Mouse (Mus musculus) brain, adult 2 months (tissue): Measurements from ENCODE around the gene Gfod1.

Experiments used
- DNase-seq: peaks from one replicate; pipeline ENCODE4 v3.0.0; 2011; ENCODE audit warnings: low read depth, low spot score

Gene Gfod1

GRCm38 (mm10) chr13:43263646-43264045 is 40.3 kb downstream of the Gfod1 start:
- DNase-seq: peak; percentile 77

- DNase-seq: peak; percentile 92
Measured at GRCm38 (mm10) chr13:43262114-43262739, 41.7 kb downstream of the Gfod1 start.

GRCm38 (mm10) chr13:43261287-43261686 is 42.7 kb downstream of the Gfod1 start:
- DNase-seq: peak; percentile 74

GRCm38 (mm10) chr13:43260731-43261130 is 43.2 kb downstream of the Gfod1 start:
- no peak for DNase-seq

GRCm38 (mm10) chr13:43256447-43256846 is 47.5 kb downstream of the Gfod1 start:
- DNase-seq: peak; percentile 63

- DNase-seq: peak; percentile 57
Measured at GRCm38 (mm10) chr13:43253526-43253925, 50.4 kb downstream of the Gfod1 start.

- DNase-seq: peak; percentile 70
Measured at GRCm38 (mm10) chr13:43252105-43252790, 51.7 kb downstream of the Gfod1 start.

- no peak for DNase-seq
Measured at GRCm38 (mm10) chr13:43251391-43251790, 52.6 kb downstream of the Gfod1 start.

GRCm38 (mm10) chr13:43250653-43251052 is 53.3 kb downstream of the Gfod1 start:
- no peak for DNase-seq

GRCm38 (mm10) chr13:43250106-43250505 is 53.9 kb downstream of the Gfod1 start:
- no peak for DNase-seq

GRCm38 (mm10) chr13:43248381-43248780 is 55.6 kb downstream of the Gfod1 start:
- DNase-seq: no peak

GRCm38 (mm10) chr13:43246876-43247275 is 57.1 kb downstream of the Gfod1 start:
- no peak for DNase-seq

- DNase-seq: no peak
Measured at GRCm38 (mm10) chr13:43243793-43244192, 60.2 kb downstream of the Gfod1 start.

- no peak for DNase-seq
Measured at GRCm38 (mm10) chr13:43243240-43243639, 60.7 kb downstream of the Gfod1 start.

GRCm38 (mm10) chr13:43241750-43242149 is 62.2 kb downstream of the Gfod1 start:
- DNase-seq: peak; percentile 69

GRCm38 (mm10) chr13:43241069-43241468 is 62.9 kb downstream of the Gfod1 start:
- no peak for DNase-seq

- DNase-seq: peak; percentile 87
Measured at GRCm38 (mm10) chr13:43239790-43240216, 64.2 kb downstream of the Gfod1 start.

- no peak for DNase-seq
Measured at GRCm38 (mm10) chr13:43236630-43237029, 67.3 kb downstream of the Gfod1 start.

- DNase-seq: no peak
Measured at GRCm38 (mm10) chr13:43235982-43236381, 68.0 kb downstream of the Gfod1 start.

- DNase-seq: peak; percentile 63
Measured at GRCm38 (mm10) chr13:43235586-43235910, 68.4 kb downstream of the Gfod1 start.

- peak; percentile 72 for DNase-seq
Measured at GRCm38 (mm10) chr13:43234869-43235585, 68.9 kb downstream of the Gfod1 start.

GRCm38 (mm10) chr13:43233331-43233730 is 70.6 kb downstream of the Gfod1 start:
- no peak for DNase-seq
